Mouse (Mus musculus): ENCODE data around the gene Dna2. TPM values are rescaled to one million over a fixed set of nuclear protein-coding genes. Genes with fewer than 3 reads are reported as not detected.
A peak's percentile ranks its signal among the peaks of the same experiment; 100 is the strongest.

Dna2 gene
- polyA plus RNA-seq, 2 experiments, result 27.8 to 30.2 TPM

DNA sequence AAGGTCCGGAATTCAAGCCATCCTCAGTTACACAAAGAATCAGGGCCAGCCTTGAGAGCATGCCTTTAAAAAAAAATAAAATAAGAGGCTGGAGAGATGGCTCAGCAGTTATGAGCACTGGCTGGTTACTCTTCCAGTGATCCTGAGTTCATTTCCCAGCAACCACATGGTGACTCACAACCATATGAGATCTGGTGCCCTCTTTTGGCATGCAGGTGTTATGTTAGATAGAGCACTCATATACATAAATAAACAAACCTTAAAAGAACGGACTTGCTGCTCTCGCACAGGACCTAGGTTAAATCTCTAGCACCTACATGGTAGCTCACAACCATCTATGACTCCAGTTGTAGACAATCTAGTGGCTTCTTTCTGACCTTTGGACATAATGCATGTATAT is 61.4 kb downstream of the Dna2 start:
- no peak for DNase-seq (ENCODE audit: low read depth in 3 of 3, low spot score in 3 of 3)
- H3K9ac ChIP-seq (replicated peaks), result no peak overlapping the region
- no peak overlapping the region for H3K4me3 ChIP-seq (ENCODE audit: insufficient read depth in 1 of 2, low read depth in 2 of 2, low read length in 2 of 2)
- no peaks in the 10 kb centered on the region for H3K9me3 ChIP-seq (ENCODE audit: control insufficient read depth, low read length)
- no peak for TF ChIP-seq EP300 (IDR thresholded peaks at IDR 0.05; ENCODE audit: low read depth)
- TF ChIP-seq CTCF (IDR thresholded peaks at IDR 0.05; ENCODE audit: low read depth), result no peak; the same call in 1 of the 2 replicates
- H3K27ac ChIP-seq, result no peak overlapping the region
- WGBS (ENCODE audit: insufficient replicate concordance), result 72% methylated on average over 3 of the region's 3 CpGs
- H3K36me3 ChIP-seq (replicated peaks; ENCODE audit: control insufficient read depth, insufficient read depth, low read depth), result peaks cover 23% of the 10 kb centered on the region
- no peak for ATAC-seq (ENCODE audit: insufficient read depth)
- no peaks in the 10 kb centered on the region for H3K4me1 ChIP-seq (replicated peaks; ENCODE audit: control insufficient read depth in 2 of 2, insufficient read depth in 2 of 2, low read length in 1 of 2)
- H3K4me2 ChIP-seq (ENCODE audit: low read depth), result no peak overlapping the region
- no peaks in the 10 kb centered on the region for H3K27me3 ChIP-seq (ENCODE audit: control insufficient read depth, insufficient read depth, low read length)

- H3K9me3 ChIP-seq (ENCODE audit: control insufficient read depth, low read length), result no peaks in the 10 kb centered on the region
- TF ChIP-seq EP300 (IDR thresholded peaks at IDR 0.05; ENCODE audit: low read depth), result no peak
- no peak for TF ChIP-seq CTCF (IDR thresholded peaks at IDR 0.05; ENCODE audit: low read depth)
- H3K9ac ChIP-seq (replicated peaks), result no peak overlapping the region
- no peak for DNase-seq (ENCODE audit: low read depth in 3 of 3, low spot score in 3 of 3)
- no peaks in the 10 kb centered on the region for H3K27me3 ChIP-seq (ENCODE audit: control insufficient read depth, insufficient read depth, low read length)
- H3K4me3 ChIP-seq (ENCODE audit: insufficient read depth in 1 of 2, low read depth in 2 of 2, low read length in 2 of 2), result no peak overlapping the region
- H3K36me3 ChIP-seq (replicated peaks; ENCODE audit: control insufficient read depth, insufficient read depth, low read depth), result peaks cover 40% of the 10 kb centered on the region
- 30% methylated on average over 4 of the region's 4 CpGs for WGBS (ENCODE audit: insufficient replicate concordance)
- no peaks in the 10 kb centered on the region for H3K4me1 ChIP-seq (replicated peaks; ENCODE audit: control insufficient read depth in 2 of 2, insufficient read depth in 2 of 2, low read length in 1 of 2)
- H3K27ac ChIP-seq, result no peak overlapping the region
- peak; percentile 39; the same call in 1 of the 2 replicates for ATAC-seq (ENCODE audit: insufficient read depth)
- H3K4me2 ChIP-seq (ENCODE audit: low read depth), result no peak overlapping the region
These were observed 63.4 kb downstream of the Dna2 start for GRCm38 (mm10) chr10:63010268-63010667.

GRCm38 (mm10) chr10:63011556-63011955 is 64.7 kb downstream of the Dna2 start:
- DNase-seq (ENCODE audit: low read depth in 3 of 3, low spot score in 3 of 3) (no peak), ATAC-seq (ENCODE audit: insufficient read depth) (no peak)
- H3K9ac ChIP-seq (replicated peaks), result no peak overlapping the region
- H3K27ac ChIP-seq, result no peak overlapping the region
- TF ChIP-seq CTCF (IDR thresholded peaks at IDR 0.05; ENCODE audit: low read depth) (no peak), EP300 (IDR thresholded peaks at IDR 0.05; ENCODE audit: low read depth) (no peak)
- H3K9me3 ChIP-seq (ENCODE audit: control insufficient read depth, low read length), result no peaks in the 10 kb centered on the region
- no peaks in the 10 kb centered on the region for H3K27me3 ChIP-seq (ENCODE audit: control insufficient read depth, insufficient read depth, low read length)
- no peaks in the 10 kb centered on the region for H3K4me1 ChIP-seq (replicated peaks; ENCODE audit: control insufficient read depth in 2 of 2, insufficient read depth in 2 of 2, low read length in 1 of 2)
- WGBS (ENCODE audit: insufficient replicate concordance), result 82% methylated on average over 6 of the region's 6 CpGs
- H3K4me2 ChIP-seq (ENCODE audit: low read depth), result no peak overlapping the region
- peaks cover 51% of the 10 kb centered on the region for H3K36me3 ChIP-seq (replicated peaks; ENCODE audit: control insufficient read depth, insufficient read depth, low read depth)
- H3K4me3 ChIP-seq (ENCODE audit: insufficient read depth in 1 of 2, low read depth in 2 of 2, low read length in 2 of 2), result no peak overlapping the region

DNA sequence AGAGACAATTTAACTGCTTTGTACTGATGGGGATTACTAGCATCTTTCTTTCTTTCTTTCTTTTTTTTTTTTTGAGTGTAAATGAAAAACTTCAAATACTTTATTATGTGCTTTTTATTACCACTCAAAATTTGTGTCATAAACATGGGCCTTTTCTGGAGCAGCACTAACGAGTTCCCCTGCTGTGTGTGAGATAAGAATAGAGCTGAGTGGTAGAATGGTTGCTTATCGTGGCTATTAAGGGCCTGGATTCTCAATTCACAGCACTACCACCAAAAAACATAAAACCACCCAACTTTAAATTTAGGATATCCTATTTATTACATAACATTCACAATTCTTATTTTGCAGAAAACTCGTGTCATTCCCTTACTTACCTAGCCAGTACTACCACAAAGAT is 66.7 kb downstream of the Dna2 start:
- TF ChIP-seq CTCF (IDR thresholded peaks at IDR 0.05; ENCODE audit: low read depth) (no peak), EP300 (IDR thresholded peaks at IDR 0.05; ENCODE audit: low read depth) (no peak)
- Histone ChIP-seq H3K36me3 (replicated peaks; ENCODE audit: control insufficient read depth, insufficient read depth, low read depth) (peaks cover 66% of the 10 kb centered on the region), H3K9me3 (ENCODE audit: control insufficient read depth, low read length) (no peaks in the 10 kb centered on the region), H3K27me3 (ENCODE audit: control insufficient read depth, insufficient read depth, low read length) (no peaks in the 10 kb centered on the region), H3K4me3 (ENCODE audit: insufficient read depth in 1 of 2, low read depth in 2 of 2, low read length in 2 of 2) (no peak overlapping the region), H3K9ac (replicated peaks) (no peak overlapping the region), H3K4me1 (replicated peaks; ENCODE audit: control insufficient read depth in 2 of 2, insufficient read depth in 2 of 2, low read length in 1 of 2) (no peaks in the 10 kb centered on the region), H3K4me2 (ENCODE audit: low read depth) (no peak overlapping the region), H3K27ac (no peak overlapping the region)
- ATAC-seq (ENCODE audit: insufficient read depth), result no peak
- DNase-seq (ENCODE audit: low read depth in 3 of 3, low spot score in 3 of 3), result no peak
- WGBS (ENCODE audit: insufficient replicate concordance), result 34% methylated on average over 3 of the region's 3 CpGs

DNA sequence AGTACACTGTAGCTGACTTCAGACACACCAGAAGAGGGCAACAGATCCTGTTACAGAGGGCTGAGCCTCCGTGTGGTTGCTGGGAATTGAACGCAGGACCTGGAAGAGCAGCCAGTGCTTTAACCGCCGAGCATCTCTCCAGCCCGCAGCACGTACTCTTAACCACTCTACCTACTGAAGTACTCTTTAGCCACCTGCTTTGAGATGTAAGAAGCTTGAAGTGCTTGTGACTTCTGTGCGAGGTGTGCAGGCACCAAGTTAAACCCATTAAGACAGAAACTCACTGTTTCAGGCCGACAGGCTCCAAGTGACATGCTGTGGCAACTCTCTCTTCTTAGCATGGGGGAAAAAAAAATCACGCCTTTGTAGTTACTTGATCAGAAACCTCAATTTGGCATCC is 67.3 kb downstream of the Dna2 start:
- no peak for DNase-seq (ENCODE audit: low read depth in 3 of 3, low spot score in 3 of 3)
- ATAC-seq (ENCODE audit: insufficient read depth), result no peak
- Histone ChIP-seq H3K9me3 (ENCODE audit: control insufficient read depth, low read length) (no peaks in the 10 kb centered on the region), H3K27me3 (ENCODE audit: control insufficient read depth, insufficient read depth, low read length) (no peaks in the 10 kb centered on the region), H3K9ac (replicated peaks) (no peak overlapping the region), H3K27ac (no peak overlapping the region), H3K4me1 (replicated peaks; ENCODE audit: control insufficient read depth in 2 of 2, insufficient read depth in 2 of 2, low read length in 1 of 2) (no peaks in the 10 kb centered on the region), H3K4me3 (ENCODE audit: insufficient read depth in 1 of 2, low read depth in 2 of 2, low read length in 2 of 2) (no peak overlapping the region), H3K4me2 (ENCODE audit: low read depth) (no peak overlapping the region), H3K36me3 (replicated peaks; ENCODE audit: control insufficient read depth, insufficient read depth, low read depth) (peaks cover 66% of the 10 kb centered on the region)
- no peak for TF ChIP-seq EP300 (IDR thresholded peaks at IDR 0.05; ENCODE audit: low read depth)
- TF ChIP-seq CTCF (IDR thresholded peaks at IDR 0.05; ENCODE audit: low read depth), result 0 out of 2 replicates have a peak, but pooled peaks have one; percentile 9
- WGBS (ENCODE audit: insufficient replicate concordance), result 84% methylated on average over 9 of the region's 9 CpGs

Measured in liver, embryonic 14.5 days (tissue).